Mouse (Mus musculus) thymus, adult 2 months (tissue): ENCODE results near the gene Fbxl3. TPM values are rescaled to one million over a fixed set of nuclear protein-coding genes. Genes with fewer than 3 reads are reported as not detected.

Experiments
- DNase-seq: peaks from one replicate; pipeline ENCODE4 v3.0.0; 2021
- H3K27ac ChIP-seq: fragments of 200-500 bp; 2 replicates; pipeline ENCODE4 v1.5.1; 2012; ENCODE audit warnings: low read length, control low read depth; ENCODE audit not compliant: control insufficient read depth, insufficient read depth
- H3K27me3 ChIP-seq: fragments of 200-500 bp; 2 replicates; pipeline ENCODE4 v1.6.1; 2012; ENCODE audit warnings: mild to moderate bottlenecking, low read length, moderate library complexity, mixed read lengths; ENCODE audit not compliant: control insufficient read depth, insufficient read depth
- H3K36me3 ChIP-seq: fragments of 200-500 bp; 2 replicates; pipeline ENCODE4 v1.6.1; 2012; ENCODE audit warnings: mild to moderate bottlenecking, low read length, moderate library complexity; ENCODE audit not compliant: control insufficient read depth, insufficient read depth
- H3K4me1 ChIP-seq: fragments of 200-500 bp; replicated peaks from 2 replicates; pipeline ENCODE4 v1.6.1; 2012; ENCODE audit warnings: low read length; ENCODE audit not compliant: control insufficient read depth, insufficient read depth
- H3K4me3 ChIP-seq: fragments of 200-500 bp; 2 replicates; pipeline ENCODE4 v1.5.1; 2012; ENCODE audit warnings: mild to moderate bottlenecking, low read length, control low read depth, moderate library complexity; ENCODE audit not compliant: control insufficient read depth, insufficient read depth
- CTCF ChIP-seq: fragments of 200-500 bp; IDR thresholded peaks from 2 replicates; pipeline ENCODE4 v1.5.1; 2012; ENCODE audit warnings: mild to moderate bottlenecking, control low read depth, low read length, moderate library complexity, borderline replicate concordance; ENCODE audit not compliant: control insufficient read depth, poor library complexity, insufficient read depth; ENCODE audit errors: extremely low read depth
- POLR2A ChIP-seq: fragments of 200-500 bp; IDR thresholded peaks from 2 replicates; pipeline ENCODE4 v1.6.1; 2012; ENCODE audit warnings: mild to moderate bottlenecking, low read length, control low read depth, moderate library complexity; ENCODE audit not compliant: control insufficient read depth, poor library complexity, insufficient read depth; ENCODE audit errors: extremely low read depth
- WGBS: fragments of 180-500 bp; shearing (Covaris S2); methylation state at CpG from one replicate; pipeline ENCODE4 v1.1.7; 2018; 5-methylcytosine and 5-hydroxymethylcytosine counted together
- polyA plus RNA-seq: library from polyadenylated mRNA; depleted of rRNA; stranded (reverse); fragments of >200 nt; gene quantifications from 2 replicates; pipeline ENCODE4 v1.2.3, GENCODE M21; 2012

Gene Fbxl3
- polyA plus RNA-seq, 1 experiment, result 113 TPM

GRCm38 (mm10) chr14:103086671-103087324 lies 12.6 kb downstream of the Fbxl3 start:
- Histone ChIP-seq H3K4me3 (no peak overlapping the region), H3K27me3 (no peaks in the 10 kb centered on the region), H3K36me3 (peaks cover 75% of the 10 kb centered on the region), H3K27ac (no peak overlapping the region), H3K4me1 (no peaks in the 10 kb centered on the region)
- TF ChIP-seq CTCF (no peak), POLR2A (no peak)
- 91% methylated on average over 4 of the region's 4 CpGs for WGBS
- DNase-seq, result no peak

DNA sequence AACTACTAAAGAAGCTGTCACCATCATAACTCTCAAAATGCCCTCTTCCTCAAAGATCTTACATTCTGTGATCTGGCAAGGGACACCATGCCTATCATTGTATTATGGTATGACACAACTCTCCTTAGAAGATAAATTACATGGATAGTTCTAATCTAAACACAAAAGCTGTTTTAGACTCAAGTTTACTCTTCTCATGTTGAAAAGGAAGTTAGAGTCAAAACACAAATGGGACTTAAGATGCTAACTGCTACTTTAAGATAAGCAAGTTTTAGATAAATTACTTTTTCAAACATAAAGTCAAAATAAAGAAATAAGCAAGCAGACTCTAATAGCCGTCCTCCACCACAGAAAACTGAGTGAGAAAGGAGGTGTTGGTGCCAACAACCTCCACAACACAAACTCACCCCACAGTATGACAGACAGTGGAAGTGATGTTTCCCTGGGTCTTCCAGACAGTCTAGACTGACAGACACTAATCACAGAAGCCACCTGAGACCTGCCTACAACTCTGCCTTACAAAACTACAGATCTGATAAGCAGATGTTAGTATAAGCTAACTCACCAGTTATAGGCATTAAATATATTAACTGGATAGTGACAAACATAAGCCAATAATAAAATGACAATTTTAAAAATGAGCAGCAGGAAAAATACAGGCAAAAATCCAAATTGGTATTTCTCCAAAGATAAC lies 13.4 kb downstream of the Fbxl3 start:
- no peak overlapping the region for H3K27ac ChIP-seq
- WGBS, result 84% methylated on average over 1 of the region's 1 CpGs
- no peaks in the 10 kb centered on the region for H3K27me3 ChIP-seq
- no peaks in the 10 kb centered on the region for H3K4me1 ChIP-seq
- TF ChIP-seq CTCF, result no peak
- no peak for TF ChIP-seq POLR2A
- H3K36me3 ChIP-seq, result peaks cover 67% of the 10 kb centered on the region
- H3K4me3 ChIP-seq, result no peak overlapping the region
- DNase-seq, result no peak

DNA sequence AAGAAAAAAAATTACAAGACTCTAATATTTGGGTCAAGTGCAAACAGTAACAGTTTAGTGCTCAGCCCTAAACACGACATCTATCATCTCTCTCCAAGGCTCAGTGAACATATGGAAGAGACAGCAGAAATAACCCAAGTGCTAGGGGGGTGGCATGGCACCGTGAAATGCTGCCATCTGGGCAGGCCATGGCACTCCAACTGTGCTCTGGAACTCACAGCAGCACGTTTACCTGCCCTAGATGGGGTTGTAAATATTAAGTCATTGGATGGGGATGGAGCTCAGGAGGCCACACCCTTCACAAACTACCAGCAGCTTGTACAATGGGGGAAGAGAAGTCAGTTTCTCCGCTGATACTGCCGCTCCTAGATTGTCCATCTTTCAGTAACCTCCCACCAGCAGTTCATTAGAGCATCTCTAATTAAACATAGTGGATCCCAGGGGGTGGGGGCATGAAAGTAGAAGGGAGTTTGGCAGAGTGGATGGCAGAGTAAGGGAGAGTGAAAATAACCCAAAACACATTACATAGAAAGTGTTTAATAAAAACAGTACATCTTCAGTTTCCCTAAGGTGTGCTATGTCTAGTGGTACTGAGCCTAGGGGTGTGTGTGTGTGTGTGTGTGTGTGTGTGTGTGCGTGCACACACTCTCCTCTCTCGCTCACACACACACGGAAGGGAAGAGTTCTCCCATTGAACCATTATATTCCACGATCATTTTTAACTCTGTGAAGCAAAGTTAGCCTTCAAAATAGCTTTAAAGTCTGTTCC lies 20.0 kb downstream of the Fbxl3 start:
- no peak for DNase-seq
- Histone ChIP-seq H3K36me3 (peaks cover 24% of the 10 kb centered on the region), H3K4me3 (no peak overlapping the region), H3K27me3 (no peaks in the 10 kb centered on the region), H3K27ac (no peak overlapping the region), H3K4me1 (no peaks in the 10 kb centered on the region)
- WGBS, result 92% methylated on average over 9 of the region's 9 CpGs
- TF ChIP-seq POLR2A, result no peak
- TF ChIP-seq CTCF, result no peak

- no peaks in the 10 kb centered on the region for H3K4me1 ChIP-seq
- H3K27ac ChIP-seq, result no peak overlapping the region
- no peaks in the 10 kb centered on the region for H3K27me3 ChIP-seq
- 75% methylated on average over 16 of the region's 16 CpGs for WGBS
- peaks cover 18% of the 10 kb centered on the region for H3K36me3 ChIP-seq
- TF ChIP-seq CTCF, result no peak
- DNase-seq, result no peak
- H3K4me3 ChIP-seq, result no peak overlapping the region
Observed at GRCm38 (mm10) chr14:103078006-103078912, 21.1 kb downstream of the Fbxl3 start.

DNA sequence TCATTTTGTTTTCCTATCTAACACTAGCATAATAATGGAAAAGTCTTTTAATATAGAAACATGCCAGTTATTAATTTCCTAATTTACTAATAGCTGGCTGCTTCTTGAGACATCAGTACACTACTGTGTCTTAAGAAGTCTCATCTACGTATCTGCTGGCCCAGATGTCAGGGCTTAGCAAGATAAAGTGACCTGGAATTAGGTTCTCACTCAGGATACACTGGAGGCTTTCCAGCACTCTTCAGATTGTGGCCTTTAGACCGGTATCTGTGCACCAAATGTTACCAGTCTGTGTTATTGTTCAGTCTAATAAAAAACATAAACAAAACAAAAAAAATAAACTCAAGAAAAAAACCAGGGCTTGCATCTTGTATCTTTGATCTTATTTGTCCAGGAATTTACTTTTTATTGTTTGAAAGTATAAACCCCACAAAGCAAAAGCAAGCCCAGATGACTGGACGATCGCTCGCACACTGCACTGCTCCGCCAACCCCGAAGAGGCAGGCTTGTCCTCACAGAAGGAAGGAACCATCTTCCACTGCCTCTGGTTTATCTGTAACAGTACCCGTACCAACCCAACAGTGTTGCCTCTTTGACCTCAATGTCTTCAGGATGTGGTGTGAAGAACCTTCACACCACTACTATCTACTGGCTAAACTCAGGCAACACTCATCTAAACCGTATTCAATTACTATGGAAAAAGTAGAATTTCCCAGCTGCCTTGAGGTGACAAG lies 21.9 kb downstream of the Fbxl3 start:
- DNase-seq, result no peak
- Histone ChIP-seq H3K4me3 (no peak overlapping the region), H3K4me1 (no peaks in the 10 kb centered on the region), H3K27me3 (no peaks in the 10 kb centered on the region), H3K36me3 (peaks cover 10% of the 10 kb centered on the region), H3K27ac (no peak overlapping the region)
- TF ChIP-seq CTCF (no peak), POLR2A (no peak)
- 93% methylated on average over 9 of the region's 9 CpGs for WGBS

DNA sequence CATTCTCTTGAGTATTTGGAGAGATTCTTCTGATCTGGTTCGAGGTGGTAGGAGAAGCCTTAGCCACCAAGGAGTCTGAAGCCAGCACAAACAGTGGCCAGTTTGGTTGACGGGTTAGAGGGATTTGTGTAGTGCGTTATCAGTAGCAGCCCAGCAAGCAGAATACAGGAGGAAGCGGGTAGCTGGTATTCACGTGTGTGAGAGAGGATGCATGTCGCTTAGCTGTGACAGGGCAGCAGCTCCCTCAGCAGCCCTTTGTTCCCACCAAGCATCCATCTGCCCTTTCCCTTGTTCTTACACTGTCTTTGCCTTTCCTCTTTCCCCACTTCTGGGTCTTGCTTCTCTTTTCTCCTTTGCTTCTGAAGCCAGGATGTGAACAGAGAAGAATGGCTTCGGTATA lies 24.2 kb downstream of the Fbxl3 start:
- WGBS, result 95% methylated on average over 7 of the region's 7 CpGs
- Histone ChIP-seq H3K4me3 (no peak overlapping the region), H3K4me1 (peaks cover 4% of the 10 kb centered on the region; the same call in 1 of the 2 replicates), H3K27me3 (no peaks in the 10 kb centered on the region), H3K27ac (no peak overlapping the region), H3K36me3 (peaks cover 10% of the 10 kb centered on the region)
- TF ChIP-seq CTCF, result no peak
- no peak for TF ChIP-seq POLR2A
- no peak for DNase-seq
